Mouse (Mus musculus): ENCODE data around the gene Zmpste24. TPM values are rescaled to one million over a fixed set of nuclear protein-coding genes. Genes with fewer than 3 reads are reported as not detected.

Zmpste24 gene
- total RNA-seq, 2 experiments from 2014 or later, result 22.7 to 24.8 TPM

Other genes starting within 250 kb of the Zmpste24 start
- 10 to 100 TPM; 24.2 to 30.6 TPM for gene Rims3, start 243.4 kb downstream of the Zmpste24 start, total RNA-seq (2021)
- 10 to 100 TPM; 13.1 to 14.1 TPM for gene Exo5, start 173.2 kb downstream of the Zmpste24 start, total RNA-seq (2021)
- 1 to 10 TPM; 1.9 to 2.2 TPM for gene Zfp69, start 146.5 kb downstream of the Zmpste24 start, total RNA-seq (2021)
- 100 to 1,000 TPM; 156 to 157 TPM for gene Smap2, start 81.0 kb downstream of the Zmpste24 start, total RNA-seq (2021)
- gene Col9a2, start 58.9 kb downstream of the Zmpste24 start, total RNA-seq (2021), result 1 to 10 TPM; 3.4 to 3.8 TPM
- not detected for gene Tmco2, start 11.0 kb upstream of the Zmpste24 start, total RNA-seq (2021)
- 10 to 100 TPM; 28.4 to 31.8 TPM for gene Rlf, start 116.8 kb upstream of the Zmpste24 start, total RNA-seq (2021)
- not detected for gene Gm12888, start 226.7 kb upstream of the Zmpste24 start, total RNA-seq (2021)

Measured in layer of hippocampus, postnatal 25 days (tissue).